Comparison of ENCODE assay signal across 32 mouse cellular contexts in genomic region chr10:60602235-60602634, GRCm38 (mm10).
DNase-seq lines count a peak whose midpoint lies in the region; ATAC-seq and TF ChIP-seq lines count a peak whose summit lies in the region.
"Had no signal": no experiment of that assay in that cellular context is flagged by ENCODE, and none has a peak within 500 bp of the region (broad histone marks: within the 10 kb centered on the region; RNA-seq: fewer than 3 reads in every experiment).

No protein-coding gene starts in this region.

- no peaks in the 10 kb centered on the region for H3K36me3 ChIP-seq in hindbrain, postnatal 0 days (ENCODE audit: insufficient read depth, low read length)
- no peaks in the 10 kb centered on the region for H3K36me3 ChIP-seq in hindbrain, embryonic 12.5 days
- no peaks in the 10 kb centered on the region for H3K36me3 ChIP-seq in intestine, embryonic 16.5 days (ENCODE audit: control insufficient read depth, insufficient read depth, low read length)
- H3K36me3 ChIP-seq: embryonic facial prominence, embryonic 13.5 days; forebrain, embryonic 12.5 days; heart, embryonic 10.5 days; heart, embryonic 15.5 days; hindbrain, embryonic 13.5 days; limb, embryonic 13.5 days; lung, embryonic 15.5 days; neural tube, embryonic 12.5 days had no signal

- 76% methylated on average over 11 of the region's 11 CpGs for WGBS in hindbrain, postnatal 0 days
- WGBS in hindbrain, embryonic 12.5 days, result 85% methylated on average over 11 of the region's 11 CpGs
- 29% methylated on average over 11 of the region's 11 CpGs for WGBS in intestine, embryonic 16.5 days

- H3K9me3 ChIP-seq in hindbrain, postnatal 0 days (ENCODE audit: low read length), result no peaks in the 10 kb centered on the region
- no peaks in the 10 kb centered on the region for H3K9me3 ChIP-seq in hindbrain, embryonic 12.5 days (replicated peaks)
- no peaks in the 10 kb centered on the region for H3K9me3 ChIP-seq in intestine, embryonic 16.5 days (ENCODE audit: control insufficient read depth, low read length)
- H3K9me3 ChIP-seq: embryonic facial prominence, embryonic 13.5 days; forebrain, embryonic 12.5 days; heart, embryonic 10.5 days; heart, embryonic 15.5 days; hindbrain, embryonic 13.5 days; limb, embryonic 13.5 days; lung, embryonic 15.5 days; neural tube, embryonic 12.5 days had no signal

- peak; percentile 64 to 76 for DNase-seq in cerebellum, postnatal 10 days
- no peak for DNase-seq in cerebellum, adult 9-10 months
- DNase-seq in hindbrain, postnatal 0 days (ENCODE audit: low spot score), result peak; percentile 20
- DNase-seq in left cerebral cortex, postnatal 4 days, result peak; percentile 24
- no peak for DNase-seq in left cerebral cortex, adult 9 months (ENCODE audit: low spot score in 2 of 2)
- no peak for DNase-seq in lung, postnatal 25 days (ENCODE audit: low spot score)
- DNase-seq: adrenal gland, adult 8-10 months; forebrain, postnatal 0 days; gastrocnemius, postnatal 10 days; heart, adult 11 months; kidney, adult 11 months; kidney, postnatal 10 days; layer of hippocampus, adult 9-11 months; lung, postnatal 36 days; retina, postnatal 1 day; spleen, adult 18-20 months; thymus, adult 2 months; thymus, postnatal 36 days had no signal

- intact Hi-C loops in left cerebral cortex, postnatal 4 days (cut with DNase I), result no loop called here

- no peak overlapping the region for H3K4me2 ChIP-seq in hindbrain, postnatal 0 days (ENCODE audit: low read depth, low read length)
- H3K4me2 ChIP-seq in hindbrain, embryonic 12.5 days (replicated peaks), result no peak overlapping the region
- peak overlapping the region; percentile 6; the same call in 1 of the 2 replicates for H3K4me2 ChIP-seq in intestine, embryonic 16.5 days (ENCODE audit: low read depth, low read length)
- H3K4me2 ChIP-seq: embryonic facial prominence, embryonic 13.5 days; forebrain, embryonic 12.5 days; heart, embryonic 15.5 days; hindbrain, embryonic 13.5 days; limb, embryonic 13.5 days; liver, embryonic 11.5 days; lung, embryonic 15.5 days; midbrain, embryonic 11.5 days; neural tube, embryonic 12.5 days had no signal

- ATAC-seq in hindbrain, postnatal 0 days, result no peak
- no peak for ATAC-seq in hindbrain, embryonic 12.5 days (ENCODE audit: low FRiP score)
- ATAC-seq in intestine, embryonic 16.5 days, result peak; percentile 56; the same call in 1 of the 2 replicates
- ATAC-seq: activated CD4-positive, CD25-positive, alpha-beta regulatory T cell, adult 4 months; forebrain, postnatal 0 days; midbrain, embryonic 16.5 days had no signal

- H3K4me3 ChIP-seq in hindbrain, postnatal 0 days (ENCODE audit: low read length), result no peak overlapping the region
- H3K4me3 ChIP-seq in hindbrain, embryonic 12.5 days, result no peak overlapping the region
- no peak overlapping the region for H3K4me3 ChIP-seq in intestine, embryonic 16.5 days (ENCODE audit: low read length)
- H3K4me3 ChIP-seq: embryonic facial prominence, embryonic 13.5 days; forebrain, embryonic 12.5 days; heart, embryonic 10.5 days; heart, embryonic 15.5 days; hindbrain, embryonic 13.5 days; limb, embryonic 13.5 days; lung, embryonic 15.5 days; neural tube, embryonic 12.5 days had no signal

- no peak overlapping the region for H3K9ac ChIP-seq in hindbrain, postnatal 0 days (replicated peaks; ENCODE audit: low read length)
- no peak overlapping the region for H3K9ac ChIP-seq in hindbrain, embryonic 12.5 days
- no peak overlapping the region for H3K9ac ChIP-seq in intestine, embryonic 16.5 days (ENCODE audit: low read depth, low read length)
- H3K9ac ChIP-seq: embryonic facial prominence, embryonic 13.5 days; forebrain, embryonic 12.5 days; forebrain, postnatal 0 days; heart, embryonic 15.5 days; hindbrain, embryonic 13.5 days; limb, embryonic 13.5 days; lung, embryonic 15.5 days; neural tube, embryonic 12.5 days had no signal

- H3K27ac ChIP-seq in hindbrain, postnatal 0 days, result no peak overlapping the region
- H3K27ac ChIP-seq in hindbrain, embryonic 12.5 days, result no peak overlapping the region
- H3K27ac ChIP-seq in intestine, embryonic 16.5 days (ENCODE audit: low read length), result no peak overlapping the region; the same call in 1 of the 2 replicates
- H3K27ac ChIP-seq: embryonic facial prominence, embryonic 13.5 days; forebrain, embryonic 12.5 days; heart, embryonic 10.5 days; heart, embryonic 15.5 days; hindbrain, embryonic 13.5 days; limb, embryonic 13.5 days; lung, embryonic 15.5 days; neural tube, embryonic 12.5 days had no signal

- no peak for TF ChIP-seq CTCF in hindbrain, postnatal 0 days (IDR thresholded peaks at IDR 0.05; ENCODE audit: low read depth)

- H3K4me1 ChIP-seq in hindbrain, postnatal 0 days (ENCODE audit: insufficient read depth, low read length), result no peaks in the 10 kb centered on the region
- no peaks in the 10 kb centered on the region for H3K4me1 ChIP-seq in hindbrain, embryonic 12.5 days
- peaks cover 5% of the 10 kb centered on the region for H3K4me1 ChIP-seq in intestine, embryonic 16.5 days (ENCODE audit: control insufficient read depth, insufficient read depth, low read length)
- H3K4me1 ChIP-seq: embryonic facial prominence, embryonic 13.5 days; forebrain, embryonic 12.5 days; heart, embryonic 15.5 days; limb, embryonic 13.5 days; lung, embryonic 15.5 days had no signal

- peaks cover 6% of the 10 kb centered on the region; the same call in 1 of the 2 replicates for H3K27me3 ChIP-seq in hindbrain, postnatal 0 days (ENCODE audit: insufficient read depth, low read length)
- peaks cover 19% of the 10 kb centered on the region for H3K27me3 ChIP-seq in hindbrain, embryonic 12.5 days
- H3K27me3 ChIP-seq in intestine, embryonic 16.5 days (replicated peaks; ENCODE audit: control insufficient read depth, insufficient read depth, low read length), result no peaks in the 10 kb centered on the region
- H3K27me3 ChIP-seq: embryonic facial prominence, embryonic 13.5 days; limb, embryonic 13.5 days; lung, embryonic 15.5 days had no signal

Comparison
In these comparisons a context has a peak if more than half of its experiments do, and no peak if none do; other contexts are left out.
1. DNase-seq: peak in cerebellum, postnatal 10 days (2 of 2), hindbrain, postnatal 0 days (single experiment) and left cerebral cortex, postnatal 4 days (single experiment); none in cerebellum, adult 9-10 months (single experiment), left cerebral cortex, adult 9 months (0 of 2) and lung, postnatal 25 days (single experiment).